Mouse (Mus musculus) frontal cortex, postnatal 14 days (tissue): Measurements from ENCODE around the gene Dyrk1b.
"Not testable (repeated sequence)": the region's sequence is repeated elsewhere in the genome, so short reads cannot be mapped to it uniquely, and the experiment has no call there.

Experiments
- DNase-seq, 2 experiments: peaks; one replicate each; pipeline ENCODE4 v3.0.0; 2022; ENCODE audit warnings: low spot score in 2 of 2

The Dyrk1b gene

DNA sequence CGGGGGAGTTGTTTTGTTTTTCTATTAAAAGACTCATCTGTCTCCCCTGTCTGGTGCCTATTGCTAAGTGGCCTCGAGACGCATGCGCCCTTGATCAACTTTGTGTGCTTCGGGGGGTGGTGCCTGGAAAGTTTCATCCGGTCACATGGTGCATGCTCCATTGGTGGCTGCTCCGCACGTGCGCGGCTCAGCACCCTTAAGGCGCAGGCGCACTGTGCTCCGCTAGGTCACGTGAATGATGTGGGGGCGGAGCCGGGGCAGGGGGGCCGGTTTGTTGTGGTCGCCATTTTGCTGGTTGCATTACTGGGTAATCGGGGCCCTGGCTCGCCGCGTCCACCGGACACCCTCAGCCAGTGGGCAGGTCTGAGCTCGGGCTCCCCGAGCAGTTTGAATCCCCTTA, at the start of gene Dyrk1b:
TSS of gene Dyrk1b (plus strand) at position 242 of the 400 bp plus-strand sequence.
- DNase-seq = peak; percentile 98

DNA sequence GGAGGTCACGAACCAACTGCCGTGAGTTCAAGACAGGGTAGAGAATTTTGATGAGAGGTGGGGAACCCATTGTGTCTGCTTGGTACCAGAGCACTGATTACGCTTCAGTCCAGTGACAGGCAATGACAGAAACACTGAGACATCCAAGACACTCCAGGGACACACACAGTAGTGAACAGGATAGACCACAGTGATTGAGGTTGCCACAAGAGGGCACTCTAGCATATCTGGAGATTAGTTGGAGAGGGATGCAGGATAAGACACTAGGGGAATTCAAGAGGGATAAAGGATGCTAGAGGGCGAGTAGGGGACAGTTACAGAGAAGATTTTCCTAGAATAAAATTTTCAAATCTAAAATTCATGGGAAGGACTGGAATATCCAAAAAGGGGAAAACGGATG, 41.7 kb upstream of the Dyrk1b start:
- DNase-seq = peak in 1 of 2 experiments; percentile 39

DNA sequence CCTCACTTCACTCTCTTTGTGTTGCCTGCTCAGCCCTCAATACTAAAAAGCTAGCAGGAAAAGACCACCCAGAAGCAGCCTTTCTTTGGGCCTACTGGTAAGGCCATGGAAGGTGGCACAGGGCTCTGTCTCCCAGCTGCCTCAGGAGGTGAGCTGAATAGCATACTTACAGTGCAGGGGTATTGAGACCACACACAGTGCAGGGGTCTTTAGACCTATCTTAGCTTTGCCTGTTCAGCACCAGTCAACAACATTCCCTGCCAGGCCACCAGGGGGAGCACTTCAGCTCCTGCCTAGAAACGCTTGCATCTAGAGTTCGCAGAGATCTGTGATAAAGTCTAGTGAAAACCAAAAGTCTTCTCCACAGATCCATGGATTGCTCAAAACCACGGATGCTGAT, 31.0 kb upstream of the Dyrk1b start:
- DNase-seq = peak in 1 of 2 experiments; percentile 46

DNA sequence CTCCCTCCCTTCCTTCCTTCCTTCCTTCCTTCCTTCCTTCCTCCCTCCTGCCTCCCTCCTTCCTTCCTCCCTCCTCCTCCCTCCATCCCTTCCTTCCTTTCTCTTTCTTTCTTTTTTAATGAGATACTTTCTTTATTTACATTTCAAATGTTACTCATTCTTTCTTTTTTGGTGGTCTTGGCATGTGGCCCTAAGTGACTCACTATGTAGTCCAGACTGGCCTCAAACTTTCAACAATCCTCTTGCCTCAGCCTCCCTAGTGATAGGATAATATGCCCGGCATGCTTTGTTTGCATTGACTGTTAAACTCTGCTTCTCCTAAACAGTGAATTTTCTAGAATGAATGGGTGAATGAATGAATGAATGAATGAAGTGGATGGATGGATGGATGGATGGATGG, 29.4 kb upstream of the Dyrk1b start:
- no peak for DNase-seq

DNA sequence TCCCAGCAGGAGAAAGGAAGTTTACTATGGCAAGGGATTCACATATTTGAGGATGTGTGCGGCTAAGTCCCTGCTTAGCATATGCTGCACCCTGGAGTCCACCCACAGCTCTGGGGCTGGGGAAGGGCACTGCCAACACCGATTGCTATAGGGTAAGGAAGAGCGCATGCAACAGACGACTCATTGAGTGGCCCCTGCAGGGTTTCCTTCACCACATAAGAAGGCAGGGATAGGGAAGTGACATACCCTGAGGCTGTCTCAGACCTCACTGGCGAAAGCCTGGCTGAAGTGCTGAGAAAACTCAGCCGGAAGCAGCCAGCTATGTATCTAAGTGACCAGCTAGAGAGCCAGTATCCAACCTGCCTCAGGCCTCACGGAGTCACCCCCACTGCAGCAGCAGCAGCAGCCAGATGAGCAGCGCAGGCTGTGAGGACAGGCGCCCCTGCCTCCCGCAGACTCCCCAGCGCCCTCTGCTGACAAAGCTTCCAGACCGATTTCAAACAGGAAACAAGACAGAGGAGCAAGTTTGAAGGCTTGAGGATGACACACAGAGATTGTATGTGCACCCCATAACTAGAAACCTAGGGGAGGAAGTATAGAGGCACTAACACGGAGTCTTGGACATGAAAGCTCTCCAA, 27.6 kb upstream of the Dyrk1b start:
- peak in 1 of 2 experiments; percentile 39 for DNase-seq

DNA sequence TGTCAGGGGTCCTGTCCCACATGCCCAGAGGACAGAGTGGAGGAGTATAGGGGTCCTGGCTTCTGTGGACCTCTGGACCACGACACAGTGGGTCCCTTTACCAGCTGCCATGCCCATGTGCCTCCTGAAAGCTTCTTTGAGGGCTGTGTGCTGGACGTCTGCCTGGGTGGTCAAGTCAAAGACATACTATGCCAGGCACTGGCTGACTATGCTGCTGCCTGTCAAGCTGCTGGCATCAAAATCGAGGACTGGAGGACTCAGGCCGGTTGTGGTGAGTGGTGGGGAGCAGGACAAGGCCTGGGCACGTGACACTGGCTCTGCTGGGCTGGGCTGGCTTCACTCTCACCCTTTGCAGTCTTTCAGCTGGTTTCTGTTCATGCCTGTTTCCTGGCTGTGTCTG, 25.7 kb upstream of the Dyrk1b start:
- DNase-seq = not testable (repeated sequence)

DNA sequence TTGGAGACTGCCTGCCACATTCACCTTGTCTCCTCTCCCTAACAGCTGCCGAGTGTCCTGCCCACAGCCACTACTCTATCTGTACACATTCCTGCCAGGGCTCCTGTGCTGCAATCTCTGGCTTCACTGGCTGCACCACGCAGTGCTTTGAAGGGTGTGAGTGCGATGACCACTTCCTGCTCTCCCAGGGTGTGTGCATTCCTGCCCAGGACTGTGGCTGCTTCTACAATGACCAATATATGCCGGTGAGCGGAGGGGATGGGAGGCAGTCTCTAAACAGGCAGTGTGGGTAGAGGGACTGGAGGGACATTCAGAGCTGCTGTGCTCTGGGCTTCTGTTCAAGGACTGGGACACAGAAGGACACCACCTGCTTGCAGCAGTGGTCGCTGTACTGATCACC, 20.0 kb upstream of the Dyrk1b start:
- no peak for DNase-seq

DNA sequence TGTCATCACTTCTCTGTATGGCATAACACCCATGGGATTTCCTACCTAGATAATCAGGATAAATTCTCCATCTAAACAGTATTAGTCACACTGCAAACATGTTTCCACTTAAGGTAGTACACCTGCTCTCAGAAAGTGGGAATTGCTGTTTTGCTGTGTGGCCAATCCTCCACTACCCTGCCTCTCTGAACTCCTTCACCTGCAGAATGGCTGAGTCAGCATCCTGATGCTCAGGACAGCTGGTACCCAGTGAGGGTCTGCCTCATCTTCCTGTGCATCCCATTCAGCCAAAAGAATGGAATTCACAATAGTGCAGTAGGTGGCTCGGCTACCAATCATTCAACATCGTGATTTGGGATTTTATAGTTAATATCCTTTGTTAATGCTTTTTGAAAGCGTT, 19.4 kb upstream of the Dyrk1b start:
- no peak for DNase-seq

DNA sequence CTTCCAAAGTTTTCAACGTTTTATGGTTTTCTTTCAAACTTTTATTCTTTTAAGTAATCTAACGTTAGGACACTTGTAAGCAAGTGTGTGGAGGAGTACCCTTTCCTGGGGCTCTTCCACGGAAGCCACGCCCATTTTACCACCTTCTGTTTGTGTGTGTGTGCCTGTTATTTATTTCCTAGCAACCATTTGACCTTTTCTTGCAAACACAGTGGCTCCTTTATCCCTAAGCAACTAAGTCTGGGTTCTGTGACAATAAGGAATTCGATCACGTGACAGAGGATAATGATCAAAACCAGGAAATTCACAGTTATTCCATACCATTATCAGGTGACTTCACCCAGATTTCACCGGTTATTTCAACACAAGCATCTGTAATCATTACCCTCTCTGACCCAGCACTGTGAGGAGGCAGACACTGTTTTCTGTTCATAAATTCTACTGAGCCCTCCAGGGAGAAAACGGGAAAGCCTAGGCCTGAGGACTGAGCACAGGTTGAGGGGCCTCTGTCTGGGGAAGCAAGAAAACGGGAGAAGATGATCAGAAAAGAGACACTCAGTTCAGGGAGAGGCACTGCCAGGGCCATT, 18.0 kb upstream of the Dyrk1b start:
- DNase-seq = no peak

DNA sequence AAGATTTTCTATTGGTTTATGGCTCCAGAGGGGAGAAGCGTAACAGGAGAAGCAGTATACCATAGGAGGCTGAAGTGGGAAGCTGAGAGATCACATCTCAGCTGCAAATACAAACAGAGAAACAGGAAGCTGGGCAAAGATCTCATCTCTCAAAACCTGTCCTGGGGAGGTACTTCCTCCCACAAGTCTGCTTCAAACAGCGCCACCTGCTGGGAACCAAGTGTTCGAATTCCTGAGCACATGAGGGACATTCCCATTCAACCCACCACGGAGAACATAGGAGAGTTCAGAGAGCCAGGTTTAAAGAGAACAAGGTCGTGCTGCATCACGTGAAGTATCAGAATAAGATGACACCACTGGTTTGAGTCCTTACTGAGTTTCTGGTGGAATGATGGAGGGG, 13.9 kb upstream of the Dyrk1b start:
- DNase-seq = no peak

DNA sequence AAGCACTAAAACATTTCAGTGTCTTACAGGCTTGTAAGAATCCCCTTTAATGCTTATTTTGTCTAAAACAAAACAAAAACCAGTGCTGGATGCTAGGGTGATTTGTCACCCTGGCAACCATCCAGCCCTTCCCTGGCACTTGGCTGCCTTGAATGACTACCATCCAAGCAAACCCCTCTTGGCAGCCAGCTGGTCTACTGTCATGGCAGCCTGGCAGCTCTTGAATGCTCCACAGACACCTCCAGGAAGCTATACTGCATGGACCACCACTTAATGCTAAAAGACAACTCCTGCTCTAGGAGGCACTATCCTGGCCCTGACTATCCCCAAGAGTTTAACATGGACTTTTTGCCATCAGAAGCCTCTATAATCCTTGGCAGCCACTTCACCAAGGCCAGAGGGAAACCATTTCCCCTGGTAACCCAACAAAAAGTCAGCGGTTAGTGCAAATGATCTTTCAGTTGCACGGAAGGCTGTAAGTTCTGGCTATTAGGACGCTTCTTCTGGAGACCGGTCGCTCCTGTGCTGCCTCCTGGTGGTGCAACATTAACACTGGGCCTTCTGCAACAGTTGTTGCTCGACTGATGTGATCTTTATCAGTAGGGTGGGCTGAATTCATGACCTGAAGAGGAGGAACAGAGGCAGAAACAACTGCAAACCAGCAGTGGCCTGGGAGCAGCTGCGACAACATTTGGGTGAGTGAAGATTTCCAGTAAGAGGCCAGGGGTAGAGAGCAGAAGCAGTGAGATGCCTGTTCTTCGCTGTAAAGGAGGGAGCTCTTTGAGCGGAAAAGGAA, 10.8 kb upstream of the Dyrk1b start:
- DNase-seq = no peak

DNA sequence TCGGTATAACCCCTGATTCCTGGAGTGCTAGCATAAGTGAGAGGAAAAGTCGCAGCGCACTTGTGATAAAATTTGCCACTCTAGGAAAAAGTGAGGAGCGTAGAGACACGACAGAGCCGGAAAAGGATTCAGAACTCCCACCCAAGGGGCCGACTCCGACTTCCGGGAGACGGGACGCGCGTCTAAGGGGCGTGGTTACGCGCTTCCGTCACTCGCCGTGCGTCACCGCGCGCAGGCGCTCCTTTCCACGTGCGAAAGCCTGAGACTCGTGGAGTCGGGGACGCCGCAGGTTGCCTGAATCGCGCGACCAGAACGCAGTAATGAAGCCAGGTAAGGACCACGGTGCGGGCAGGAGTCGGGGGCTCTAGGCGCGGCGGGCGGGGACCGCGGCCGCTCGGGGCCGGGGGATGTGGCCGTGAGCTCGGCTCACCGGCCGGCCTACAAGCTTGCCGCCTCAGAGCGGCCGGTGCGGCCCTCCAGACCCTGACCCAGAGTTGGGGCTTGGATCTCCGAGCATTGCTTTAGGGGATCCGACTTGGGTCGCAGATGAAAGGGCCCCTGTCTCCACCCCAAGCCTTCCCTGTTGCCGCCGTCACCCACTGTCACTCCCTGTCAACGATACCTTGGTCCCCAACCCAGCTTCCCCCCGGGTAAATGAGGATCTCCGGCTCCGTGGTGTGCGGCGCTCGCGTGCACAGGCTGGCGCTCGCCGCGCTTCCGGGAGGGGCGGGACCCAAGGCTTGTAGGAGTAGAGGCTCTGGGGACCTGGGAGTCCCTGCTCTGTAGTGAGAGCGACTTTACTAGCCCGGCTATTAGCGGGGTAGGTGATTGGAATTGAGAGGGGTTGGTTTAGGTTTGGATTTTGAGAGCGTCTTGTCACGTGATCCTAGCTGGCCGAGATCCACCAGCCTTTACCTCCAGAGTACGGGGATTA, 9.5 kb upstream of the Dyrk1b start, which contains the start of gene Fbl:
TSS of gene Fbl (plus strand) at position 222 of the 934 bp plus-strand sequence.
- DNase-seq = peak; percentile 83 to 88

DNA sequence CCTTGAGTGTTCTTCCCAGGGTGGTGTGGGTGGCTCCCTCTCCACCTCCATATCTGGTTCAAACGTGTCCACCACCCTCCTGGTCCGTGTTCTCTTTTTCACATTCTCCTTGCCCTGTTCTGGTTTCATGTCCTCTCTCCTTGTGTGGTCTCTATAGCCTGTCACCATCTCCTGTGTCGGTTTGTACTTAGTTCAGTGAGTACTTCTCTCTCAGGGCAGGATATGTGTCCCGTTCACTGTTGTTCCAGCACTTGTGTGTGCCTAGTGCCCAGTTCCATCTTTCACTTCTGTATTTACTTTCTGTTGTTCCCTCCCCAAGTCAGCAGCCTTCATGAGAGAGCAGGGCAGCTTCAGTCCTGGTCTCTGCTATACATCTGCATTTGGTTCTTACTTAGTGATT, 3.9 kb upstream of the Dyrk1b start:
- DNase-seq = no peak

DNA sequence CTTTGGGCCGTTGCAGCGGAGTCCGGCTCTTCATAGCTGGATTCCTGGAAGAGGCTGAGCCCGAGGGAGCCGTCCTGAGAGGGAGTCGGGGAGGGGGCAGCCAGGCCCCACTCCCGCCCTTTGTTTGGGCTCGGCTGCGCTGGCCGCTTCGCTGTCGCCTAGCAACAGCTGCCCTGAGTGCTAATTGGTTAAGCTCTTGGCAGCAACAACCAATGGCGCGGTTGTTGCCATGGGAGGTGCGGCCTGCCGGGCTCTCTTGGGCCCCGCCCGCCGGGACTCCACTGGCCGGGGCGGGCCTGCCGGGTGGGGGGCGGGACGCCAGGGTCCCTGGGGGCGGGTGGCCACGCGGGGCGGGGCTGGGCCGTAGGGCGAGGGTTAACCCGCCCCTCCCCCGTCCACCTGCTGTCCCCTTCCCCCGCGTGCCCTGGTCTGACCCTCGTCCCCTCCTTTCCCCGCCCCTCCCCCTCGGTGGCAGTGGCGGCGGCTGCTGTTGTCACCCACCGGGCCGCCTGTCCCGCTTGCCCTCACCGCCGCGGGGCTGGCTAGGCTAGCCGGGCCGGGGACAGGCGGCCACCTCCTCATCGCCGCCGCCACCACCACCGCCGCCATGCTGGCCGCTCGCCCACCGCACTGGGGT, 590 bp downstream of the Dyrk1b start:
- DNase-seq = peak; percentile 88 to 91

DNA sequence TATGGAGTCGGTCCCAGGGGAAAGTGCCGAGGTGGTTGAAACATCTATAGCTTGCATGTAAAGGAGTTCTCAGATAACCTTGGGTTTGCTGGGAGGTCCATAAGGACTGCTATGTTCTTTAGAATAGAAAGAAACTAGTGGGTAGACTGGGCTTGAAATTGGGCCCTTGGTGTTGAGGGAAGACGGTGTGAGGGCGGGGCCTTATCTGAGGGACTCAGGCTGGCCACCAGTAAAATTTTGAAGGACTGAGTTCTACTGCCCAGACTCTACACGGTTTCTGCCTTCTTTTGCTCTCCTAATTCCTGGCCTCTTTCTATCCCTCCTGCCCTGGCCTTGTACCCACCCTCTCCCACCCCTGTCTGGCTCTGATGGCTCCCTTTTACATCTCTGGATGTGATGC, 1.6 kb downstream of the Dyrk1b start:
- DNase-seq = no peak

DNA sequence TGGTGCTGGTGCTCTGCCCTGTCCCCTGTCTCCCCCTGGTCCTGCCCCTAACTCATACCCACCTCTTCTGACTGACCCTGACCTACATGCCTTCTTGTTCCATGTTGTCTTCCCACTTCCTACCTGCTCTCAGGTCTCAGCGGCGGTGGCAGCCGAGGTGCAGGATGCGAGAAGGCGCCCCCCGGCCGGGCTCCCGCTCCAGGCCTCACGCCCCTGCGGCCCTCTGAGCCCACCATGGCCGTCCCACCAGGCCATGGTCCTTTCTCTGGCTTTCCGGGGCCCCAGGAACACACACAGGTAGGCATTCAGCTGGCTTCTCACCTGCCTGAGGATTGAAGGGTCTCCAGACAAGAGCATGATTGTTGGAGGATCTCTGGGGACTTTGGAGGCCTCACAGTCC, 2.1 kb downstream of the Dyrk1b start:
- no peak for DNase-seq

DNA sequence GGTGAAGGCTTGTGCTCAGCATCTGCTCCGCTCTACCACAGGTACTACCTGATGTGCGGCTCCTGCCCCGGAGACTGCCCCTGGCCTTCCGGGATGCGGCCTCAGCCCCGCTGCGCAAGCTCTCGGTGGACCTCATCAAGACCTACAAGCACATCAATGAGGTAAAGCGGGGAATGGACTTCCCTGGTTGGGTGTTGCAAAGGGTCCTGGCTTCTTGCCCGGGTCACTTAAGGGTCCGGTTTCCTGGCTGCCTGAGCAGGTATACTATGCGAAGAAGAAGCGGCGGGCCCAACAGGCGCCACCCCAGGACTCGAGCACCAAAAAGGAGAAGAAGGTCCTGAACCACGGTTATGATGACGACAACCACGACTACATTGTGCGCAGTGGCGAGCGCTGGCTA, 3.1 kb downstream of the Dyrk1b start:
- DNase-seq = no peak

DNA sequence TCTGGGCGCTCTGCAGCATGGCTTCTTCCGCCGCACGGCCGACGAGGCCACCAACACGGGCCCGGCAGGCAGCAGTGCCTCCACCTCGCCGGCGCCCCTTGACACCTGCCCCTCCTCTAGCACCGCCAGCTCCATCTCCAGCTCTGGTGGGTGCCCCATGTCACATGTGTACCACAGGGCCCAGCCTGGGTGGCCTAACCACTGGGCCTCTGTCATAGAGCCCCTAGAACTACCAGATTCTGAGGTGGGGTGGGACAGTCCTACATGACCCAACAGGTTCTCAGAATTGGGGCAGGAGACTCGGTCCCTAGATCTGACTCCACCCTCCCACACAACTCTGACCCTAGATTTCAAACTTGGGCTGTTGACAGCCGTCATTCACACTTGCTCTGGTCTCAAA, 6.6 kb downstream of the Dyrk1b start:
- DNase-seq = no peak

DNA sequence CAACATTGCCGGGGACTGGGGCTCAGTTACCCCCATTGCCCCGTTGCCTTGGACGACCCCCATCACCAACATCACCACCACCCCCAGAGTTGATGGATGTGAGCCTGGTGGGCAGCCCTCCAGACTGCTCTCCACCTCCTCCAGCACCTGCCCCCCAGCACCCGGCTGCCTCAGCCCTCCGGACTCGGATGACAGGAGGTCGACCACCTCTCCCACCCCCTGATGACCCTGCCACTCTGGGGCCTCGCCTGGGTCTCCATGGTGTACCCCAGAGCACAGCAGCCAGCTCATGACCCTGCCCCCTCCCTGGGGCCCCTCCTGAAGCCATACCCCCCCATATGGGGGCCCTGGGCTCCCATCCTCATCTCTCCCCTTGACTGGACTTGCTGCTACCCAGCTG, 7.4 kb downstream of the Dyrk1b start:
- DNase-seq = no peak

DNA sequence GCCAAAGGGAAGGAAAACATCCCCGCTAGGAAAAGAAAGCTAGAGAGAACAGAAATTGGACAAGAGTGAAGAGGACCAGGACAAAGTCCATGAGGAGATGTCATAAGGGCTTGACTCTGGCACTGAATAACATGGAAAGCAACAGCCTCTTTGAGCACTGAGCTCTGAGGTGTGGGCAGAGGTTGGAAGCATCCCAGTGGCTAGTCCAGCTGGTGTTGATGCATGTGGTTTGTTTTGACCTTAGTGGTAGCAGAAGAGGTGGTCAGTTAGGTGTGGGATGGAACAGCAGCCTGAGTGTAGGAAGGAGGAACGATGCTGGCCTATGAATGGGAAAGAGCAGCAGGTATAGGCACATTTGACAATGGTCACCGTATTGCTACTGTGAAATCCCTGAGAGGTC, 12.2 kb downstream of the Dyrk1b start:
- no peak for DNase-seq

DNA sequence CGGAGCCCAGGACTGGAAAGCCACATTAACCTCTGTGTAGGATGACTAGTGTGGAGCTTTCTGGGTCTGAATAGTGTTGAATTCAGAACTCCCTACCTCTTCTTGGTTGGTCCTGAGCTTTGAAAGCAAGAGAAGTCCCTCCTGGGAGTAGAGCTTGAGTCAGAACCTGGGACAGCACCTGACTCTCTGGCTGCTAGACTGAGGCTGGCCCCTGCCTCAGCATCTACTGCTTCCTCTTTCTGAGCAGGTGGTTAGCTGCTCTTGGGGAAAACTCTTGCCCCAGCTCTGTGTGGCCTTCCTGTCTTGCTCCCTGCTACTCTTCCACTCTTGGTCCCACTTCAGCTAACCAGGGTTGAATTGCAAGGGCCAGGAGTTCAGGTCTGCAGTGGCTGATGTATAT, 12.6 kb downstream of the Dyrk1b start:
- DNase-seq = no peak
